23 mouse cellular contexts compared by ENCODE assay signal in genomic region chr2:165656541-165656940, GRCm38 (mm10).
DNase-seq lines count a peak whose midpoint lies in the region; ATAC-seq and TF ChIP-seq lines count a peak whose summit lies in the region.
"Had no signal": no experiment of that assay in that cellular context is flagged by ENCODE, and none has a peak within 500 bp of the region (broad histone marks: within the 10 kb centered on the region; RNA-seq: fewer than 3 reads in every experiment).

No protein-coding gene starts in this region.

- DNase-seq in forebrain, postnatal 0 days = peak; percentile 57
- DNase-seq in forebrain, embryonic 10.5 days (ENCODE audit: extremely low spot score, low spot score) = no peak
- peak; percentile 6 for DNase-seq in midbrain, embryonic 11.5 days (ENCODE audit: low spot score, missing footprints)
- no peak for DNase-seq in midbrain, postnatal 0 days (ENCODE audit: low spot score)
- no peak for DNase-seq in gastrocnemius, postnatal 14 days
- DNase-seq: adrenal gland, postnatal 36 days; B cell, adult 2 months; cerebellum, adult 11-12 months; cerebellum, postnatal 14 days; heart, postnatal 4 days; kidney, adult 2 months; left cerebral cortex, postnatal 4 days had no signal

- ATAC-seq in forebrain, postnatal 0 days = peak; percentile 42
- ATAC-seq in midbrain, embryonic 11.5 days (ENCODE audit: low FRiP score) = no peak
- no peak for ATAC-seq in midbrain, postnatal 0 days (ENCODE audit: low FRiP score)
- no peak for ATAC-seq in midbrain, embryonic 15.5 days (replicated peaks)
- no peak for ATAC-seq in inflammation-experienced regulatory T-cells, adult 6 months
- ATAC-seq: lung, postnatal 0 days; Patski had no signal

- H3K9me3 ChIP-seq in forebrain, postnatal 0 days (ENCODE audit: low read length) = no peaks in the 10 kb centered on the region
- H3K9me3 ChIP-seq in forebrain, embryonic 10.5 days = no peaks in the 10 kb centered on the region
- H3K9me3 ChIP-seq in midbrain, embryonic 11.5 days (ENCODE audit: control insufficient read depth, low read length) = no peaks in the 10 kb centered on the region
- no peaks in the 10 kb centered on the region for H3K9me3 ChIP-seq in midbrain, postnatal 0 days (ENCODE audit: low read length)
- no peaks in the 10 kb centered on the region for H3K9me3 ChIP-seq in midbrain, embryonic 15.5 days
- H3K9me3 ChIP-seq: embryonic facial prominence, embryonic 12.5 days; G1E; heart, embryonic 10.5 days; limb, embryonic 15.5 days had no signal

- H3K4me2 ChIP-seq in forebrain, postnatal 0 days (ENCODE audit: low read depth) = no peak overlapping the region
- H3K4me2 ChIP-seq in midbrain, embryonic 11.5 days = no peak overlapping the region
- H3K4me2 ChIP-seq in midbrain, postnatal 0 days (ENCODE audit: low read depth, low read length, poor library complexity, severe bottlenecking) = no peak overlapping the region
- H3K4me2 ChIP-seq in midbrain, embryonic 15.5 days = peak overlapping the region; percentile 5; the same call in 1 of the 2 replicates
- H3K4me2 ChIP-seq: embryonic facial prominence, embryonic 12.5 days; limb, embryonic 15.5 days had no signal

- no peaks in the 10 kb centered on the region for H3K36me3 ChIP-seq in forebrain, postnatal 0 days (ENCODE audit: insufficient read depth)
- H3K36me3 ChIP-seq in forebrain, embryonic 10.5 days (replicated peaks) = no peaks in the 10 kb centered on the region
- H3K36me3 ChIP-seq in midbrain, embryonic 11.5 days (ENCODE audit: control insufficient read depth, insufficient read depth, low read length) = no peaks in the 10 kb centered on the region
- H3K36me3 ChIP-seq in midbrain, postnatal 0 days (ENCODE audit: insufficient read depth, low read length) = no peaks in the 10 kb centered on the region
- no peaks in the 10 kb centered on the region for H3K36me3 ChIP-seq in midbrain, embryonic 15.5 days (replicated peaks)
- H3K36me3 ChIP-seq: embryonic facial prominence, embryonic 12.5 days; G1E; heart, embryonic 10.5 days; limb, embryonic 15.5 days had no signal

- H3K9ac ChIP-seq in forebrain, postnatal 0 days = no peak overlapping the region
- H3K9ac ChIP-seq in midbrain, embryonic 11.5 days (ENCODE audit: low read length) = no peak overlapping the region
- H3K9ac ChIP-seq in midbrain, postnatal 0 days (replicated peaks; ENCODE audit: low read length, poor library complexity, severe bottlenecking) = no peak overlapping the region
- no peak overlapping the region for H3K9ac ChIP-seq in midbrain, embryonic 15.5 days
- H3K9ac ChIP-seq: embryonic facial prominence, embryonic 12.5 days; limb, embryonic 15.5 days had no signal

- H3K4me1 ChIP-seq in forebrain, postnatal 0 days (ENCODE audit: insufficient read depth) = peaks cover 3% of the 10 kb centered on the region; the same call in 1 of the 2 replicates
- H3K4me1 ChIP-seq in forebrain, embryonic 10.5 days = peaks cover 59% of the 10 kb centered on the region
- peaks cover 12% of the 10 kb centered on the region for H3K4me1 ChIP-seq in midbrain, embryonic 11.5 days (ENCODE audit: control insufficient read depth, insufficient read depth, low read length)
- peaks cover 7% of the 10 kb centered on the region; the same call in 1 of the 2 replicates for H3K4me1 ChIP-seq in midbrain, postnatal 0 days (ENCODE audit: insufficient read depth, low read length)
- H3K4me1 ChIP-seq in midbrain, embryonic 15.5 days = peaks cover 18% of the 10 kb centered on the region

- no peaks in the 10 kb centered on the region for H3K27me3 ChIP-seq in forebrain, postnatal 0 days (ENCODE audit: insufficient read depth, low read length)
- no peaks in the 10 kb centered on the region for H3K27me3 ChIP-seq in forebrain, embryonic 10.5 days (ENCODE audit: poor library complexity, severe bottlenecking)
- H3K27me3 ChIP-seq in midbrain, embryonic 11.5 days (ENCODE audit: control insufficient read depth, insufficient read depth, low read length) = no peaks in the 10 kb centered on the region
- H3K27me3 ChIP-seq in midbrain, postnatal 0 days (ENCODE audit: insufficient read depth, low read length) = no peaks in the 10 kb centered on the region
- H3K27me3 ChIP-seq in midbrain, embryonic 15.5 days (replicated peaks) = no peaks in the 10 kb centered on the region
- H3K27me3 ChIP-seq: embryonic facial prominence, embryonic 12.5 days; Patski had no signal

- intact Hi-C loops in gastrocnemius, postnatal 14 days (cut with DNase I; ENCODE audit: low total_unique reads) = no loop called here

- no peak overlapping the region for H3K27ac ChIP-seq in forebrain, postnatal 0 days (ENCODE audit: low read depth, low read length)
- no peak overlapping the region for H3K27ac ChIP-seq in forebrain, embryonic 10.5 days
- H3K27ac ChIP-seq in midbrain, embryonic 11.5 days (ENCODE audit: low read depth, low read length) = no peak overlapping the region
- H3K27ac ChIP-seq in midbrain, postnatal 0 days (ENCODE audit: low read depth, low read length) = no peak overlapping the region
- H3K27ac ChIP-seq in midbrain, embryonic 15.5 days = 0 out of 2 replicates have a peak overlapping the region, but pooled peaks have one; percentile 45
- H3K27ac ChIP-seq: embryonic facial prominence, embryonic 12.5 days; heart, embryonic 10.5 days; kidney, postnatal 0 days; limb, embryonic 15.5 days; macrophage had no signal

- H3K4me3 ChIP-seq in forebrain, postnatal 0 days (ENCODE audit: low read depth, low read length) = no peak overlapping the region
- no peak overlapping the region for H3K4me3 ChIP-seq in forebrain, embryonic 10.5 days
- no peak overlapping the region for H3K4me3 ChIP-seq in midbrain, embryonic 11.5 days (ENCODE audit: low read depth, low read length)
- H3K4me3 ChIP-seq in midbrain, postnatal 0 days (ENCODE audit: low read depth, low read length) = no peak overlapping the region
- H3K4me3 ChIP-seq in midbrain, embryonic 15.5 days = no peak overlapping the region
- H3K4me3 ChIP-seq: embryonic facial prominence, embryonic 12.5 days; erythroblast, embryonic 14.5 days; heart, embryonic 10.5 days; limb, embryonic 15.5 days had no signal

- no peak for TF ChIP-seq CTCF in forebrain, postnatal 0 days (IDR thresholded peaks at IDR 0.05; ENCODE audit: low read depth)
- TF ChIP-seq CTCF in midbrain, postnatal 0 days (IDR thresholded peaks at IDR 0.05) = no peak

- WGBS in forebrain, postnatal 0 days = 57% methylated on average over 4 of the region's 4 CpGs
- 92% methylated on average over 4 of the region's 4 CpGs for WGBS in forebrain, embryonic 10.5 days
- 91% methylated on average over 4 of the region's 4 CpGs for WGBS in midbrain, embryonic 11.5 days
- WGBS in midbrain, postnatal 0 days = 70% methylated on average over 4 of the region's 4 CpGs
- WGBS in midbrain, embryonic 15.5 days = 72% methylated on average over 4 of the region's 4 CpGs

Comparison
In these comparisons a context has a peak if more than half of its experiments do, and no peak if none do; other contexts are left out.
1. DNase-seq: peak in forebrain, postnatal 0 days (single experiment) and midbrain, embryonic 11.5 days (single experiment); none in forebrain, embryonic 10.5 days (single experiment), midbrain, postnatal 0 days (single experiment) and gastrocnemius, postnatal 14 days (single experiment).